Mouse (Mus musculus) neural tube, embryonic 15.5 days (tissue): ENCODE results near the gene Glo1. TPM values are rescaled to one million over a fixed set of nuclear protein-coding genes. Genes with fewer than 3 reads are reported as not detected.

Experiments
- ATAC-seq: fragments of 200-750 bp; cut with Nextera tagmentation; 2 replicates; pipeline ENCODE4 v1.8.0; 2017; ENCODE audit warnings: mild to moderate bottlenecking, moderate TSS enrichment, moderate library complexity; ENCODE audit not compliant: low FRiP score
- H3K27ac ChIP-seq: fragments of 300-500 bp; sonication (generic); replicated peaks from 2 replicates; pipeline ENCODE4 v1.5.1; 2015; ENCODE audit warnings: mild to moderate bottlenecking, inconsistent platforms
- H3K27me3 ChIP-seq: fragments of 300-500 bp; sonication (generic); replicated peaks from 2 replicates; pipeline ENCODE4 v1.6.1; 2015; ENCODE audit warnings: inconsistent platforms
- H3K36me3 ChIP-seq: fragments of 300-500 bp; sonication (generic); 2 replicates; pipeline ENCODE4 v1.6.1; 2015; ENCODE audit warnings: inconsistent platforms
- H3K4me1 ChIP-seq: fragments of 300-500 bp; sonication (generic); 2 replicates; pipeline ENCODE4 v1.6.1; 2015; ENCODE audit warnings: inconsistent platforms
- H3K4me2 ChIP-seq: fragments of 300-500 bp; sonication (generic); 2 replicates; pipeline ENCODE4 v1.6.1; 2015; ENCODE audit warnings: inconsistent platforms, mild to moderate bottlenecking, moderate library complexity
- H3K4me3 ChIP-seq: fragments of 300-500 bp; sonication (generic); replicated peaks from 2 replicates; pipeline ENCODE4 v1.5.1; 2015; ENCODE audit warnings: mild to moderate bottlenecking, inconsistent platforms
- H3K9ac ChIP-seq: fragments of 300-500 bp; sonication (generic); replicated peaks from 2 replicates; pipeline ENCODE4 v1.6.1; 2015; ENCODE audit warnings: mild to moderate bottlenecking, inconsistent platforms
- H3K9me3 ChIP-seq: fragments of 300-500 bp; sonication (generic); replicated peaks from 2 replicates; pipeline ENCODE4 v1.6.1; 2016; ENCODE audit warnings: inconsistent platforms
- WGBS: fragments of 180-500 bp; shearing (Covaris S2); methylation state at CpG from one replicate; pipeline ENCODE4 v1.1.7; 2015; ENCODE audit warnings: mixed read lengths; 5-methylcytosine and 5-hydroxymethylcytosine counted together
- polyA plus RNA-seq: library from polyadenylated mRNA; unstranded; fragments of >200 nt; fragmentation: Nextera tagmentation; extraction: Ambion mirVana; gene quantifications from 2 replicates; pipeline ENCODE4 v1.2.1, GENCODE M21; 2015

Glo1 gene
- polyA plus RNA-seq, 1 experiment from 2014 or later = 162 TPM

- H3K9me3 ChIP-seq = no peaks in the 10 kb centered on the region
- ATAC-seq = no peak
Measured at GRCm38 (mm10) chr17:30574783-30575075, 51.9 kb downstream of the Glo1 start.

GRCm38 (mm10) chr17:30573990-30574782, 52.5 kb downstream of the Glo1 start:
- H3K4me1 ChIP-seq = peaks cover 30% of the 10 kb centered on the region
- H3K4me2 ChIP-seq = peak overlapping the region; percentile 78
- no peaks in the 10 kb centered on the region for H3K36me3 ChIP-seq
- H3K4me3 ChIP-seq = no peak overlapping the region
- WGBS = 69% methylated on average over 8 of the region's 8 CpGs
- H3K9me3 ChIP-seq = no peaks in the 10 kb centered on the region
- H3K27ac ChIP-seq = no peak overlapping the region
- H3K9ac ChIP-seq = no peak overlapping the region
- H3K27me3 ChIP-seq = no peaks in the 10 kb centered on the region
- no peak for ATAC-seq

More at GRCm38 (mm10) chr17:30574783-30575075, 51.9 kb downstream of the Glo1 start:
- Histone ChIP-seq H3K36me3 (no peaks in the 10 kb centered on the region), H3K4me3 (peak overlapping the region; percentile 78), H3K27ac (no peak overlapping the region), H3K27me3 (no peaks in the 10 kb centered on the region), H3K4me2 (peak overlapping the region; percentile 78), H3K9ac (0 out of 2 replicates have a peak overlapping the region, but pooled peaks have one; percentile 58), H3K4me1 (peaks cover 30% of the 10 kb centered on the region)
- WGBS = 78% methylated on average over 8 of the region's 8 CpGs

GRCm38 (mm10) chr17:30570971-30571370, 55.7 kb downstream of the Glo1 start:
- WGBS = 57% methylated on average over 3 of the region's 3 CpGs
- Histone ChIP-seq H3K4me2 (no peak overlapping the region), H3K4me3 (no peak overlapping the region), H3K9ac (no peak overlapping the region), H3K27ac (no peak overlapping the region), H3K9me3 (no peaks in the 10 kb centered on the region), H3K4me1 (peaks cover 16% of the 10 kb centered on the region), H3K36me3 (no peaks in the 10 kb centered on the region), H3K27me3 (no peaks in the 10 kb centered on the region)
- ATAC-seq = no peak

- no peak overlapping the region for H3K9ac ChIP-seq
- peaks cover 14% of the 10 kb centered on the region for H3K4me1 ChIP-seq
- 58% methylated on average over 8 of the region's 8 CpGs for WGBS
- H3K27me3 ChIP-seq = no peaks in the 10 kb centered on the region
- H3K4me3 ChIP-seq = no peak overlapping the region
- no peak for ATAC-seq
- no peak overlapping the region for H3K27ac ChIP-seq
- no peaks in the 10 kb centered on the region for H3K36me3 ChIP-seq
- H3K9me3 ChIP-seq = no peaks in the 10 kb centered on the region
- H3K4me2 ChIP-seq = no peak overlapping the region
Measured at GRCm38 (mm10) chr17:30570173-30570572, 56.5 kb downstream of the Glo1 start.

- no peak overlapping the region for H3K4me2 ChIP-seq
- H3K9ac ChIP-seq = no peak overlapping the region
- H3K9me3 ChIP-seq = no peaks in the 10 kb centered on the region
- H3K4me3 ChIP-seq = no peak overlapping the region
- no peak overlapping the region for H3K27ac ChIP-seq
- no peaks in the 10 kb centered on the region for H3K36me3 ChIP-seq
- no peak for ATAC-seq
- no peaks in the 10 kb centered on the region for H3K4me1 ChIP-seq
- H3K27me3 ChIP-seq = no peaks in the 10 kb centered on the region
Measured at GRCm38 (mm10) chr17:30568473-30568872, 58.2 kb downstream of the Glo1 start.

GRCm38 (mm10) chr17:30564971-30565370, 61.7 kb downstream of the Glo1 start:
- Histone ChIP-seq H3K4me2 (no peak overlapping the region), H3K27me3 (no peaks in the 10 kb centered on the region), H3K9me3 (no peaks in the 10 kb centered on the region), H3K4me1 (no peaks in the 10 kb centered on the region), H3K4me3 (no peak overlapping the region), H3K9ac (no peak overlapping the region), H3K27ac (no peak overlapping the region), H3K36me3 (no peaks in the 10 kb centered on the region)
- ATAC-seq = no peak
- WGBS = 79% methylated on average over 7 of the region's 7 CpGs

GRCm38 (mm10) chr17:30564407-30564806, 62.3 kb downstream of the Glo1 start:
- no peak overlapping the region for H3K27ac ChIP-seq
- H3K27me3 ChIP-seq = no peaks in the 10 kb centered on the region
- H3K9me3 ChIP-seq = no peaks in the 10 kb centered on the region
- no peak overlapping the region for H3K4me2 ChIP-seq
- H3K4me1 ChIP-seq = no peaks in the 10 kb centered on the region
- no peak for ATAC-seq
- H3K4me3 ChIP-seq = no peak overlapping the region
- no peak overlapping the region for H3K9ac ChIP-seq
- no peaks in the 10 kb centered on the region for H3K36me3 ChIP-seq
- WGBS = 96% methylated on average over 3 of the region's 3 CpGs

GRCm38 (mm10) chr17:30563484-30564075, 63.1 kb downstream of the Glo1 start:
- no peaks in the 10 kb centered on the region for H3K36me3 ChIP-seq
- no peak overlapping the region for H3K27ac ChIP-seq
- no peaks in the 10 kb centered on the region for H3K9me3 ChIP-seq
- H3K9ac ChIP-seq = no peak overlapping the region
- H3K4me3 ChIP-seq = no peak overlapping the region
- 77% methylated on average over 6 of the region's 6 CpGs for WGBS
- ATAC-seq = no peak
- no peak overlapping the region for H3K4me2 ChIP-seq
- H3K4me1 ChIP-seq = no peaks in the 10 kb centered on the region
- H3K27me3 ChIP-seq = no peaks in the 10 kb centered on the region

GRCm38 (mm10) chr17:30562770-30563169, 63.9 kb downstream of the Glo1 start:
- Histone ChIP-seq H3K4me3 (no peak overlapping the region), H3K27me3 (no peaks in the 10 kb centered on the region), H3K4me1 (no peaks in the 10 kb centered on the region), H3K9me3 (no peaks in the 10 kb centered on the region), H3K4me2 (no peak overlapping the region), H3K36me3 (no peaks in the 10 kb centered on the region), H3K27ac (no peak overlapping the region), H3K9ac (no peak overlapping the region)
- ATAC-seq = no peak
- WGBS = 84% methylated on average over 2 of the region's 2 CpGs

GRCm38 (mm10) chr17:30559536-30559935, 67.1 kb downstream of the Glo1 start:
- ATAC-seq = no peak
- no peak overlapping the region for H3K4me3 ChIP-seq
- H3K9me3 ChIP-seq = no peaks in the 10 kb centered on the region
- 41% methylated on average over 3 of the region's 3 CpGs for WGBS
- no peak overlapping the region for H3K9ac ChIP-seq
- no peaks in the 10 kb centered on the region for H3K36me3 ChIP-seq
- H3K4me2 ChIP-seq = no peak overlapping the region
- H3K4me1 ChIP-seq = no peaks in the 10 kb centered on the region
- no peak overlapping the region for H3K27ac ChIP-seq
- no peaks in the 10 kb centered on the region for H3K27me3 ChIP-seq

GRCm38 (mm10) chr17:30558623-30559022, 68.0 kb downstream of the Glo1 start:
- H3K27me3 ChIP-seq = no peaks in the 10 kb centered on the region
- H3K4me3 ChIP-seq = no peak overlapping the region
- ATAC-seq = no peak
- no peak overlapping the region for H3K27ac ChIP-seq
- H3K9me3 ChIP-seq = no peaks in the 10 kb centered on the region
- no peaks in the 10 kb centered on the region for H3K4me1 ChIP-seq
- 91% methylated on average over 2 of the region's 2 CpGs for WGBS
- no peaks in the 10 kb centered on the region for H3K36me3 ChIP-seq
- no peak overlapping the region for H3K4me2 ChIP-seq
- no peak overlapping the region for H3K9ac ChIP-seq

GRCm38 (mm10) chr17:30556512-30556911, 70.2 kb downstream of the Glo1 start:
- H3K4me2 ChIP-seq = no peak overlapping the region
- H3K4me1 ChIP-seq = peaks cover 8% of the 10 kb centered on the region; the same call in 1 of the 2 replicates
- no peak overlapping the region for H3K4me3 ChIP-seq
- no peak overlapping the region for H3K27ac ChIP-seq
- 92% methylated on average over 3 of the region's 3 CpGs for WGBS
- H3K36me3 ChIP-seq = no peaks in the 10 kb centered on the region
- no peaks in the 10 kb centered on the region for H3K27me3 ChIP-seq
- no peak overlapping the region for H3K9ac ChIP-seq
- H3K9me3 ChIP-seq = no peaks in the 10 kb centered on the region
- no peak for ATAC-seq
